Mouse (Mus musculus) G1E (cell line): ENCODE results near the gene Rpe.

Experiments
- CTCF ChIP-seq: IDR thresholded peaks from 2 replicates; pipeline ENCODE4 v1.5.1; 2012; ENCODE audit warnings: low read depth, low read length, inconsistent platforms, mixed read lengths
- GATA1 ChIP-seq: IDR thresholded peaks from 2 replicates; pipeline ENCODE4 v1.6.1; 2012; ENCODE audit warnings: borderline replicate concordance, low read length, inconsistent platforms, mixed read lengths
- GATA2 ChIP-seq: IDR thresholded peaks from 2 replicates; pipeline ENCODE4 v1.6.1; 2012; ENCODE audit warnings: low read depth, low read length, inconsistent platforms, borderline replicate concordance
- POLR2AphosphoS5 ChIP-seq: IDR thresholded peaks from 2 replicates; pipeline ENCODE4 v1.6.1; 2012; ENCODE audit warnings: low read depth, low read length, inconsistent platforms; ENCODE audit not compliant: insufficient replicate concordance
- TAL1 ChIP-seq: conservative IDR thresholded peaks from 2 replicates; pipeline ENCODE4 v1.6.1; 2012; ENCODE audit warnings: low read depth, low read length, inconsistent platforms, mixed read lengths

DNA sequence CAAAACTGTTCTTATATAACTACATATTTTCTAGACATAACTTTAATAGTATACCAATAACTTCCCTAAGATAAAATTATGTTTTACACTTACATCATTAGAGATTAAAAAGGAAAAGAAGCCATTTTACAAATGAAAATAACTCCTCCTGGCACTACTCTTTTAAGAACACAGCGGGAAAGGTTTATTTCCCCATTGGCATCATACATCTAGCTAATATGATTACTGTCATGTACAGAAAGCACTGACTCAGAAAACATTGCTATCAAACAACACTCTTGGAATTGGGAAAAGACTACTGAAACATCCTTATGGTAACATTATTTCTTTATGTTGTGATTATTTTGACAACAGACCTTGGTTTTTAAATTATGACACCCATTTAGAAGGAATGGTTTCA lies 68.1 kb downstream of the Rpe start:
- TF ChIP-seq CTCF (no peak), TAL1 (no peak), POLR2AphosphoS5 (no peak), GATA1 (no peak), GATA2 (no peak)
